Mouse (Mus musculus) myocyte (in vitro differentiated cells): ENCODE results near the gene Sdhaf1. TPM values are rescaled to one million over a fixed set of nuclear protein-coding genes. Genes with fewer than 3 reads are reported as not detected.
A peak's percentile ranks its signal among the peaks of the same experiment; 100 is the strongest.

Source experiments
- H3K27me3 ChIP-seq: one replicate; pipeline ENCODE4 v1.6.1; 2011; ENCODE audit not compliant: control insufficient read depth, insufficient read depth, insufficient read length
- H3K36me3 ChIP-seq: one replicate; pipeline ENCODE4 v1.6.1; 2011; ENCODE audit not compliant: control insufficient read depth, insufficient read depth
- H3K4me2 ChIP-seq: one replicate; pipeline ENCODE4 v1.6.1; 2011; ENCODE audit warnings: low read depth, control low read depth
- H3K4me3 ChIP-seq: one replicate; pipeline ENCODE4 v1.5.1; 2011; ENCODE audit warnings: mild to moderate bottlenecking, control low read depth, moderate library complexity
- H3K79me2 ChIP-seq: one replicate; pipeline ENCODE4 v1.6.1; 2011; ENCODE audit not compliant: control insufficient read depth, insufficient read depth
- H3ac ChIP-seq: one replicate; pipeline ENCODE4 v1.6.1; 2011; ENCODE audit not compliant: control insufficient read depth, insufficient read length
- CEBPB ChIP-seq: IDR thresholded peaks from 2 replicates; pipeline ENCODE4 v1.6.1; 2011; ENCODE audit warnings: mild to moderate bottlenecking, moderate library complexity; ENCODE audit not compliant: poor library complexity, insufficient read depth, severe bottlenecking
- E2F4 ChIP-seq: IDR thresholded peaks from one replicate; pipeline ENCODE4 v1.6.1; 2011; ENCODE audit warnings: mild to moderate bottlenecking, control low read depth, moderate library complexity; ENCODE audit not compliant: insufficient read depth
- MAX ChIP-seq: IDR thresholded peaks from one replicate; pipeline ENCODE4 v1.6.1; 2011; ENCODE audit warnings: low read depth, mild to moderate bottlenecking, control low read depth
- MYOD1 ChIP-seq, 3 experiments: IDR thresholded peaks; one replicate each; pipeline ENCODE4 v1.6.1; 2011; ENCODE audit warnings: control low read depth in 2 of 3, low read depth in 2 of 3, mild to moderate bottlenecking in 2 of 3, moderate library complexity in 1 of 3; ENCODE audit not compliant: insufficient read length in 2 of 3, control insufficient read depth in 1 of 3
- MYOG ChIP-seq, 3 experiments: IDR thresholded peaks; one replicate each; pipeline ENCODE4 v1.6.1; 2011; ENCODE audit warnings: control low read depth in 2 of 3, low read depth in 2 of 3, mild to moderate bottlenecking in 2 of 3; ENCODE audit not compliant: insufficient read length in 2 of 3, control insufficient read depth in 1 of 3, insufficient read depth in 1 of 3
- POLR2A ChIP-seq: IDR thresholded peaks from one replicate; pipeline ENCODE4 v1.6.1; 2011; ENCODE audit warnings: low read depth, mild to moderate bottlenecking, control low read depth, moderate library complexity; ENCODE audit not compliant: insufficient read length
- POLR2AphosphoS2 ChIP-seq: IDR thresholded peaks from one replicate; pipeline ENCODE4 v1.6.1; 2011; ENCODE audit warnings: low read depth, control low read depth; ENCODE audit not compliant: insufficient read length
- REST ChIP-seq: IDR thresholded peaks from one replicate; pipeline ENCODE4 v1.6.1; 2011; ENCODE audit warnings: mild to moderate bottlenecking, control low read depth, moderate library complexity; ENCODE audit not compliant: insufficient read depth, insufficient read length
- SRF ChIP-seq: IDR thresholded peaks from one replicate; pipeline ENCODE4 v1.6.1; 2011; ENCODE audit warnings: low read depth; ENCODE audit not compliant: control insufficient read depth, insufficient read length
- TCF12 ChIP-seq: IDR thresholded peaks from one replicate; pipeline ENCODE4 v1.6.1; 2011; ENCODE audit warnings: mild to moderate bottlenecking, control low read depth; ENCODE audit not compliant: poor library complexity, insufficient read depth, severe bottlenecking
- TCF3 ChIP-seq: IDR thresholded peaks from one replicate; pipeline ENCODE4 v1.6.1; 2011; ENCODE audit warnings: low read depth, control low read depth; ENCODE audit not compliant: insufficient read length
- USF1 ChIP-seq: IDR thresholded peaks from one replicate; pipeline ENCODE4 v1.6.1; 2011; ENCODE audit warnings: low read depth, mild to moderate bottlenecking, control low read depth, moderate library complexity
- polyA plus RNA-seq: library from polyadenylated mRNA; unstranded; fragments of >200 nt; fragmentation: generic; extraction: Trizol; gene quantifications from one replicate; pipeline ENCODE4 v1.2.1, GENCODE M21; 2012; ENCODE audit warnings: missing spikeins

The Sdhaf1 gene
- polyA plus RNA-seq, 1 experiment = 13.6 TPM

GRCm38 (mm10) chr7:30359276-30359865 lies 35.7 kb upstream of the Sdhaf1 start:
- Histone ChIP-seq H3K27me3 (peaks cover 63% of the 10 kb centered on the region), H3K4me2 (no peak overlapping the region), H3K79me2 (no peaks in the 10 kb centered on the region), H3K4me3 (no peak overlapping the region), H3K36me3 (no peaks in the 10 kb centered on the region), H3ac (no peak overlapping the region)
- no peak for TF ChIP-seq TCF3
- TF ChIP-seq MAX = no peak
- no peak for TF ChIP-seq USF1
- TF ChIP-seq MYOG (IDR thresholded peaks at IDR 0.05; ENCODE audit: control insufficient read depth in 1 of 3, insufficient read depth in 1 of 3, insufficient read length in 2 of 3, low read depth in 2 of 3) = no peak
- TF ChIP-seq E2F4 = no peak
- no peak for TF ChIP-seq CEBPB
- TF ChIP-seq POLR2AphosphoS2 = no peak
- TF ChIP-seq TCF12 = no peak
- TF ChIP-seq REST = no peak
- no peak for TF ChIP-seq SRF
- TF ChIP-seq MYOD1 (IDR thresholded peaks at IDR 0.05; ENCODE audit: control insufficient read depth in 1 of 3, insufficient read length in 2 of 3, low read depth in 2 of 3) = no peak
- no peak for TF ChIP-seq POLR2A

GRCm38 (mm10) chr7:30358378-30359186 lies 34.9 kb upstream of the Sdhaf1 start:
- Histone ChIP-seq H3K27me3 (peaks cover 55% of the 10 kb centered on the region), H3K36me3 (no peaks in the 10 kb centered on the region), H3ac (no peak overlapping the region), H3K4me3 (no peak overlapping the region), H3K79me2 (no peaks in the 10 kb centered on the region), H3K4me2 (no peak overlapping the region)
- no peak for TF ChIP-seq MYOD1 (IDR thresholded peaks at IDR 0.05; ENCODE audit: control insufficient read depth in 1 of 3, insufficient read length in 2 of 3, low read depth in 2 of 3)
- no peak for TF ChIP-seq E2F4
- TF ChIP-seq TCF3 = no peak
- TF ChIP-seq USF1 = no peak

DNA sequence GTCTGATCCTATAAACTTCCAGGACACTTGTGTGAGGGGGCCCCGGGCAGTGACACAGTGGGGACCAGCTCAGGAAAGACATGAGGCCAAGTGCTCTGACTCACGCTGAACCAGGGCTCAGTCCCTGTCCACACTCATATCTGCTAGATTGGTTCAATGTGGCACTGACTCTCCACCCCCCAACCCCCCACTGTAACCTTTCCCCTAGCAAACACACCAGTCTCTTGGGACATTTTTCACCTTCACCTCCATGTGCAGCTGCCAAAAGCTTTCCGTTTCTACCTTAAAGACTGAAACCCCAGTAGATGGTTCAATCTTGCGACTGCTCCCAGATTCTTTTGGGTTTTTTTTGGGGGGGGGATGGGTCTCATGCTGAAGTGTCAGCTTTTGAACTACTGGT lies 30.4 kb upstream of the Sdhaf1 start:
- Histone ChIP-seq H3K79me2 (no peaks in the 10 kb centered on the region), H3ac (no peak overlapping the region), H3K36me3 (no peaks in the 10 kb centered on the region), H3K4me2 (no peak overlapping the region), H3K27me3 (peaks cover 46% of the 10 kb centered on the region), H3K4me3 (no peak overlapping the region)
- no peak for TF ChIP-seq TCF12
- no peak for TF ChIP-seq SRF
- no peak for TF ChIP-seq REST
- no peak for TF ChIP-seq E2F4
- no peak for TF ChIP-seq USF1
- no peak for TF ChIP-seq POLR2AphosphoS2
- no peak for TF ChIP-seq MAX
- TF ChIP-seq POLR2A = no peak
- TF ChIP-seq MYOG (IDR thresholded peaks at IDR 0.05; ENCODE audit: control insufficient read depth in 1 of 3, insufficient read depth in 1 of 3, insufficient read length in 2 of 3, low read depth in 2 of 3) = no peak
- TF ChIP-seq MYOD1 (IDR thresholded peaks at IDR 0.05; ENCODE audit: control insufficient read depth in 1 of 3, insufficient read length in 2 of 3, low read depth in 2 of 3) = no peak
- no peak for TF ChIP-seq TCF3
- no peak for TF ChIP-seq CEBPB

- peaks cover 53% of the 10 kb centered on the region for H3K27me3 ChIP-seq
These were observed 29.7 kb upstream of the Sdhaf1 start for GRCm38 (mm10) chr7:30353279-30353822.

GRCm38 (mm10) chr7:30347828-30348227 lies 24.1 kb upstream of the Sdhaf1 start:
- H3K4me2 ChIP-seq = no peak overlapping the region
- no peak for TF ChIP-seq SRF
- TF ChIP-seq MYOG (IDR thresholded peaks at IDR 0.05; ENCODE audit: control insufficient read depth in 1 of 3, insufficient read depth in 1 of 3, insufficient read length in 2 of 3, low read depth in 2 of 3) = no peak
- TF ChIP-seq USF1 = no peak
- no peak for TF ChIP-seq REST
- no peak for TF ChIP-seq POLR2A
- no peak for TF ChIP-seq TCF12
- TF ChIP-seq CEBPB = no peak
- no peak for TF ChIP-seq E2F4
- no peak for TF ChIP-seq POLR2AphosphoS2
- no peak for TF ChIP-seq MYOD1 (IDR thresholded peaks at IDR 0.05; ENCODE audit: control insufficient read depth in 1 of 3, insufficient read length in 2 of 3, low read depth in 2 of 3)
- TF ChIP-seq TCF3 = no peak
- TF ChIP-seq MAX = no peak
- no peaks in the 10 kb centered on the region for H3K79me2 ChIP-seq
- H3ac ChIP-seq = no peak overlapping the region
- peaks cover 47% of the 10 kb centered on the region for H3K27me3 ChIP-seq
- no peaks in the 10 kb centered on the region for H3K36me3 ChIP-seq
- H3K4me3 ChIP-seq = no peak overlapping the region

More at GRCm38 (mm10) chr7:30353279-30353822, 29.7 kb upstream of the Sdhaf1 start:
- H3K4me3 ChIP-seq = no peak overlapping the region
- H3ac ChIP-seq = no peak overlapping the region
- TF ChIP-seq MAX (no peak), USF1 (peak; percentile 35)
- no peaks in the 10 kb centered on the region for H3K36me3 ChIP-seq
- H3K4me2 ChIP-seq = no peak overlapping the region
- H3K79me2 ChIP-seq = no peaks in the 10 kb centered on the region
